Comparison of ENCODE assay signal across 22 mouse cellular contexts in the genomic region with DNA sequence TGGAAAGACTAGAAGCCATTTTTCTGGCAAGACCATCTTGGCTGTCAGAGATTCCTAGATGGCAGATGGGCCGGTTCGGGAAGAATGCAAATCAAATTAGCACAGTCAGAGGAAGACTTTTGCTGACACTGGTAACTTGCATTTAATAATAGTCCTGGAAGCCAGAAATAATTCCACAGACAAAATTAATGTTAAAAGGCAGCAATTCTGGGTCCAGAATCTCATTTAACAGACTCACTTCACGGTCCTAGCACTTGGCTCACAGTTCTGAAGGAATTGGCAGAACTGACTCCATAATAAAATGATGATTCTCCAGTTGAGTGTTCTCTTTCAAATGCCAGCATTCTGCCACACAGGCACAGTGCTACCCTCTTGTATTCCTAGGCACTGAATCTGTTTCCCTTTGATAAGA.
DNase-seq lines count a peak whose midpoint lies in the region; ATAC-seq lines count a peak whose summit lies in the region.
"Had no signal": no experiment of that assay in that cellular context is flagged by ENCODE, and none has a peak within 500 bp of the region (broad histone marks: within the 10 kb centered on the region; RNA-seq: fewer than 3 reads in every experiment).

No protein-coding gene starts in this region.

- no peak overlapping the region for H3K4me2 ChIP-seq in embryonic facial prominence, embryonic 14.5 days (ENCODE audit: low read depth, low read length)
- H3K4me2 ChIP-seq in midbrain, embryonic 14.5 days (ENCODE audit: low read length): no peak overlapping the region
- H3K4me2 ChIP-seq in midbrain, embryonic 13.5 days (replicated peaks): no peak overlapping the region
- no peak overlapping the region for H3K4me2 ChIP-seq in forebrain, embryonic 16.5 days (ENCODE audit: low read length)
- no peak overlapping the region for H3K4me2 ChIP-seq in liver, embryonic 12.5 days
- H3K4me2 ChIP-seq: hindbrain, embryonic 14.5 days; limb, embryonic 13.5 days; liver, embryonic 15.5 days; neural tube, embryonic 15.5 days had no signal

- no peaks in the 10 kb centered on the region for H3K27me3 ChIP-seq in embryonic facial prominence, embryonic 14.5 days (replicated peaks; ENCODE audit: control insufficient read depth, insufficient read depth, low read length)
- H3K27me3 ChIP-seq in embryonic facial prominence, embryonic 10.5 days (replicated peaks; ENCODE audit: low read depth, poor library complexity, severe bottlenecking): no peaks in the 10 kb centered on the region
- no peaks in the 10 kb centered on the region for H3K27me3 ChIP-seq in midbrain, embryonic 14.5 days (ENCODE audit: control insufficient read depth, insufficient read depth, low read length)
- H3K27me3 ChIP-seq in midbrain, embryonic 13.5 days: no peaks in the 10 kb centered on the region
- H3K27me3 ChIP-seq in forebrain, embryonic 16.5 days (replicated peaks; ENCODE audit: control insufficient read depth, insufficient read depth, low read length): no peaks in the 10 kb centered on the region
- H3K27me3 ChIP-seq in liver, embryonic 12.5 days (replicated peaks): no peaks in the 10 kb centered on the region
- H3K27me3 ChIP-seq: limb, embryonic 13.5 days; liver, embryonic 15.5 days; megakaryocyte, embryonic 14.5 days; neural tube, embryonic 15.5 days had no signal

- DNase-seq in embryonic facial prominence, embryonic 14.5 days (ENCODE audit: low spot score): peak; percentile 2
- DNase-seq in embryonic facial prominence, embryonic 10.5 days (ENCODE audit: low spot score): no peak
- DNase-seq in midbrain, embryonic 14.5 days: peak; percentile 11
- peak; percentile 33 to 80 for DNase-seq in layer of hippocampus, postnatal 14 days (ENCODE audit: low spot score in 2 of 2)
- no peak for DNase-seq in adrenal gland, adult 8-10 months
- DNase-seq: cerebellum, adult 11 months; gastrocnemius, postnatal 14 days; heart, adult 2 months; lung, postnatal 14 days; thymus, postnatal 36 days had no signal

- no peak overlapping the region for H3K4me3 ChIP-seq in embryonic facial prominence, embryonic 14.5 days (ENCODE audit: low read depth, low read length)
- H3K4me3 ChIP-seq in embryonic facial prominence, embryonic 10.5 days: no peak overlapping the region
- no peak overlapping the region for H3K4me3 ChIP-seq in midbrain, embryonic 14.5 days (replicated peaks; ENCODE audit: low read depth, low read length)
- H3K4me3 ChIP-seq in midbrain, embryonic 13.5 days (replicated peaks): no peak overlapping the region
- H3K4me3 ChIP-seq in forebrain, embryonic 16.5 days (replicated peaks; ENCODE audit: low read length): no peak overlapping the region
- H3K4me3 ChIP-seq in liver, embryonic 12.5 days: no peak overlapping the region
- H3K4me3 ChIP-seq: heart, adult 2 months; limb, embryonic 13.5 days; liver, embryonic 15.5 days; megakaryocyte, embryonic 14.5 days; myocyte; neural tube, embryonic 15.5 days had no signal

- WGBS in embryonic facial prominence, embryonic 14.5 days: 61% methylated on average over 3 of the region's 3 CpGs
- WGBS in embryonic facial prominence, embryonic 10.5 days: 91% methylated on average over 3 of the region's 3 CpGs
- WGBS in midbrain, embryonic 14.5 days: 67% methylated on average over 3 of the region's 3 CpGs
- 72% methylated on average over 3 of the region's 3 CpGs for WGBS in midbrain, embryonic 13.5 days
- WGBS in forebrain, embryonic 16.5 days: 25% methylated on average over 3 of the region's 3 CpGs
- WGBS in liver, embryonic 12.5 days (ENCODE audit: insufficient replicate concordance): 65% methylated on average over 3 of the region's 3 CpGs

- no peaks in the 10 kb centered on the region for H3K9me3 ChIP-seq in embryonic facial prominence, embryonic 14.5 days (ENCODE audit: control insufficient read depth, low read length)
- H3K9me3 ChIP-seq in embryonic facial prominence, embryonic 10.5 days: peaks cover 4% of the 10 kb centered on the region; the same call in 1 of the 2 replicates
- H3K9me3 ChIP-seq in midbrain, embryonic 14.5 days (ENCODE audit: control insufficient read depth, low read length): no peaks in the 10 kb centered on the region
- H3K9me3 ChIP-seq in midbrain, embryonic 13.5 days: no peaks in the 10 kb centered on the region
- no peaks in the 10 kb centered on the region for H3K9me3 ChIP-seq in forebrain, embryonic 16.5 days (ENCODE audit: control insufficient read depth, low read length)
- no peaks in the 10 kb centered on the region for H3K9me3 ChIP-seq in liver, embryonic 12.5 days (replicated peaks)
- H3K9me3 ChIP-seq: limb, embryonic 13.5 days; liver, embryonic 15.5 days; megakaryocyte, embryonic 14.5 days; neural tube, embryonic 15.5 days had no signal

- no peaks in the 10 kb centered on the region for H3K4me1 ChIP-seq in embryonic facial prominence, embryonic 14.5 days (ENCODE audit: control insufficient read depth, insufficient read depth, low read length)
- no peaks in the 10 kb centered on the region for H3K4me1 ChIP-seq in embryonic facial prominence, embryonic 10.5 days
- H3K4me1 ChIP-seq in midbrain, embryonic 14.5 days (ENCODE audit: control insufficient read depth, insufficient read depth, low read length): no peaks in the 10 kb centered on the region
- no peaks in the 10 kb centered on the region for H3K4me1 ChIP-seq in midbrain, embryonic 13.5 days (replicated peaks)
- no peaks in the 10 kb centered on the region for H3K4me1 ChIP-seq in forebrain, embryonic 16.5 days (replicated peaks; ENCODE audit: control insufficient read depth, insufficient read depth, low read length)
- H3K4me1 ChIP-seq in liver, embryonic 12.5 days: no peaks in the 10 kb centered on the region
- H3K4me1 ChIP-seq: limb, embryonic 13.5 days; liver, embryonic 15.5 days; megakaryocyte, embryonic 14.5 days; neural tube, embryonic 15.5 days had no signal

- no peak overlapping the region for H3K9ac ChIP-seq in embryonic facial prominence, embryonic 14.5 days (ENCODE audit: low read depth, low read length)
- no peak overlapping the region for H3K9ac ChIP-seq in midbrain, embryonic 14.5 days (replicated peaks; ENCODE audit: low read length)
- no peak overlapping the region for H3K9ac ChIP-seq in midbrain, embryonic 13.5 days (replicated peaks)
- no peak overlapping the region for H3K9ac ChIP-seq in forebrain, embryonic 16.5 days (replicated peaks; ENCODE audit: low read depth, low read length)
- H3K9ac ChIP-seq in liver, embryonic 12.5 days: no peak overlapping the region
- H3K9ac ChIP-seq: hindbrain, embryonic 14.5 days; limb, embryonic 13.5 days; liver, embryonic 15.5 days; neural tube, embryonic 15.5 days had no signal

- no peak for ATAC-seq in embryonic facial prominence, embryonic 14.5 days (ENCODE audit: low read depth)
- no peak for ATAC-seq in midbrain, embryonic 14.5 days (ENCODE audit: low FRiP score, low TSS enrichment)
- no peak for ATAC-seq in midbrain, embryonic 13.5 days
- peak; percentile 94 for ATAC-seq in forebrain, embryonic 16.5 days
- no peak for ATAC-seq in liver, embryonic 12.5 days
- ATAC-seq: intestine, postnatal 0 days; Patski had no signal

- H3K36me3 ChIP-seq in embryonic facial prominence, embryonic 14.5 days (ENCODE audit: control insufficient read depth, insufficient read depth, low read length): no peaks in the 10 kb centered on the region
- H3K36me3 ChIP-seq in embryonic facial prominence, embryonic 10.5 days (replicated peaks): no peaks in the 10 kb centered on the region
- H3K36me3 ChIP-seq in midbrain, embryonic 14.5 days (ENCODE audit: control insufficient read depth, insufficient read depth, low read length): no peaks in the 10 kb centered on the region
- no peaks in the 10 kb centered on the region for H3K36me3 ChIP-seq in midbrain, embryonic 13.5 days
- H3K36me3 ChIP-seq in forebrain, embryonic 16.5 days (ENCODE audit: control insufficient read depth, insufficient read depth): no peaks in the 10 kb centered on the region
- H3K36me3 ChIP-seq in liver, embryonic 12.5 days: no peaks in the 10 kb centered on the region
- H3K36me3 ChIP-seq: limb, embryonic 13.5 days; liver, embryonic 15.5 days; neural tube, embryonic 15.5 days had no signal

- no peak overlapping the region for H3K27ac ChIP-seq in embryonic facial prominence, embryonic 14.5 days (replicated peaks; ENCODE audit: low read depth, low read length)
- no peak overlapping the region for H3K27ac ChIP-seq in embryonic facial prominence, embryonic 10.5 days (replicated peaks)
- no peak overlapping the region for H3K27ac ChIP-seq in midbrain, embryonic 14.5 days (replicated peaks; ENCODE audit: low read depth, low read length)
- no peak overlapping the region for H3K27ac ChIP-seq in midbrain, embryonic 13.5 days
- H3K27ac ChIP-seq in forebrain, embryonic 16.5 days (ENCODE audit: low read length): peak overlapping the region; percentile 70; the same call in 1 of the 2 replicates
- no peak overlapping the region for H3K27ac ChIP-seq in liver, embryonic 12.5 days
- H3K27ac ChIP-seq: heart, adult 2 months; hindbrain, embryonic 14.5 days; kidney, postnatal 0 days; limb, embryonic 13.5 days; liver, embryonic 15.5 days; neural tube, embryonic 15.5 days had no signal

Comparison
In these comparisons a context has a peak if more than half of its experiments do, and no peak if none do; other contexts are left out.
1. DNase-seq: peak in embryonic facial prominence, embryonic 14.5 days (single experiment), midbrain, embryonic 14.5 days (single experiment) and layer of hippocampus, postnatal 14 days (2 of 2); none in embryonic facial prominence, embryonic 10.5 days (single experiment) and adrenal gland, adult 8-10 months (single experiment).